ENCODE assay signal across 8 mouse cellular contexts in genomic region chr12:95692948-95693650, GRCm38 (mm10). TPM values are rescaled to one million over a fixed set of nuclear protein-coding genes. Genes with fewer than 3 reads are reported as not detected.
DNase-seq lines count a peak whose midpoint lies in the region; ATAC-seq lines count a peak whose summit lies in the region.

No protein-coding gene starts in this region.

- peak overlapping the region; percentile 74 for H3K4me2 ChIP-seq in hindbrain, embryonic 12.5 days (replicated peaks)
- H3K4me2 ChIP-seq in midbrain, embryonic 14.5 days (ENCODE audit: low read length) = peak overlapping the region; percentile 80

- no peak for ATAC-seq in hindbrain, embryonic 12.5 days (ENCODE audit: low FRiP score)
- ATAC-seq in midbrain, embryonic 14.5 days (ENCODE audit: low FRiP score, low TSS enrichment) = no peak

- 0 out of 2 replicates have a peak overlapping the region, but pooled peaks have one; percentile 7 for H3K27ac ChIP-seq in hindbrain, embryonic 12.5 days
- peak overlapping the region; percentile 88 for H3K27ac ChIP-seq in midbrain, embryonic 14.5 days (replicated peaks; ENCODE audit: low read depth, low read length)

- H3K4me3 ChIP-seq in hindbrain, embryonic 12.5 days = peak overlapping the region; percentile 75
- H3K4me3 ChIP-seq in midbrain, embryonic 14.5 days (replicated peaks; ENCODE audit: low read depth, low read length) = peak overlapping the region; percentile 70

- H3K4me1 ChIP-seq in hindbrain, embryonic 12.5 days = peaks cover 12% of the 10 kb centered on the region
- H3K4me1 ChIP-seq in midbrain, embryonic 14.5 days (ENCODE audit: control insufficient read depth, insufficient read depth, low read length) = peaks cover 26% of the 10 kb centered on the region; the same call in 1 of the 2 replicates

- no peaks in the 10 kb centered on the region for H3K36me3 ChIP-seq in hindbrain, embryonic 12.5 days
- no peaks in the 10 kb centered on the region for H3K36me3 ChIP-seq in midbrain, embryonic 14.5 days (ENCODE audit: control insufficient read depth, insufficient read depth, low read length)

- no peaks in the 10 kb centered on the region for H3K9me3 ChIP-seq in hindbrain, embryonic 12.5 days (replicated peaks)
- no peaks in the 10 kb centered on the region for H3K9me3 ChIP-seq in midbrain, embryonic 14.5 days (ENCODE audit: control insufficient read depth, low read length)

- peak overlapping the region; percentile 87 for H3K9ac ChIP-seq in hindbrain, embryonic 12.5 days
- H3K9ac ChIP-seq in midbrain, embryonic 14.5 days (replicated peaks; ENCODE audit: low read length) = peak overlapping the region; percentile 81

- 2% methylated on average over 13 of the region's 13 CpGs for WGBS in hindbrain, embryonic 12.5 days
- 2% methylated on average over 13 of the region's 13 CpGs for WGBS in midbrain, embryonic 14.5 days

- peaks cover 23% of the 10 kb centered on the region for H3K27me3 ChIP-seq in hindbrain, embryonic 12.5 days
- H3K27me3 ChIP-seq in midbrain, embryonic 14.5 days (ENCODE audit: control insufficient read depth, insufficient read depth, low read length) = no peaks in the 10 kb centered on the region

- DNase-seq in embryo, embryonic 10.5 days (ENCODE audit: low spot score) = peak; percentile 50
- DNase-seq in embryo, embryonic 10 days (ENCODE audit: low spot score) = no peak
- DNase-seq in right cerebral cortex, adult 18-20 months = peak; percentile 19
- no peak for DNase-seq in right cerebral cortex, postnatal 36 days (ENCODE audit: low spot score in 2 of 2)
- DNase-seq in midbrain, embryonic 14.5 days = peak; percentile 56
- no peak for DNase-seq in cerebellum, adult 11 months
- DNase-seq in spleen, postnatal 36 days (ENCODE audit: low spot score in 2 of 2) = no peak

RNA-seq across cellular contexts. Expression of gene Flrt2, which starts 1.1 kb away (rescaled TPM):
- 50.9 and 61.4 TPM in 2 replicates for polyA plus RNA-seq in hindbrain, embryonic 12.5 days (2016; fragmentation: Nextera tagmentation; extraction: Ambion mirVana)
- 24.2 and 32.2 TPM in 2 replicates for polyA plus RNA-seq in midbrain, embryonic 14.5 days (2014; fragmentation: Nextera tagmentation; extraction: Ambion mirVana)

Comparison
In these comparisons a context has a peak if more than half of its experiments do, and no peak if none do; other contexts are left out.
1. DNase-seq: peak in embryo, embryonic 10.5 days (single experiment), right cerebral cortex, adult 18-20 months (single experiment) and midbrain, embryonic 14.5 days (single experiment); none in embryo, embryonic 10 days (single experiment), right cerebral cortex, postnatal 36 days (0 of 2), cerebellum, adult 11 months (single experiment) and spleen, postnatal 36 days (0 of 2).